Mouse (Mus musculus): ENCODE measurements around the gene Olfr655. TPM values are rescaled to one million over a fixed set of nuclear protein-coding genes. Genes with fewer than 3 reads are reported as not detected.

Olfr655 gene
- polyA plus RNA-seq, 1 experiment from 2014 or later, result not detected

- Histone ChIP-seq H3K4me3 (no peak overlapping the region), H3K9me3 (no peaks in the 10 kb centered on the region), H3K27me3 (no peaks in the 10 kb centered on the region), H3K27ac (replicated peaks) (no peak overlapping the region), H3K4me2 (replicated peaks) (no peak overlapping the region), H3K9ac (replicated peaks) (no peak overlapping the region), H3K4me1 (no peaks in the 10 kb centered on the region), H3K36me3 (no peaks in the 10 kb centered on the region)
- 66% methylated on average over 1 of the region's 1 CpGs for WGBS
- ATAC-seq (ENCODE audit: low FRiP score, low read depth), result no peak
These were observed 48.9 kb downstream of the Olfr655 start for GRCm38 (mm10) chr7:104552700-104553099.

- Histone ChIP-seq H3K4me2 (replicated peaks) (no peak within 1 kb of the TSS), H3K27me3 (no peaks in the 10 kb centered on the region), H3K9me3 (no peaks in the 10 kb centered on the region), H3K36me3 (no peaks in the 10 kb centered on the region), H3K27ac (replicated peaks) (no peak within 1 kb of the TSS), H3K4me1 (no peaks in the 10 kb centered on the region), H3K4me3 (no peak within 1 kb of the TSS), H3K9ac (replicated peaks) (no peak within 1 kb of the TSS)
- WGBS, result 86% methylated on average over 5 of the region's 5 CpGs
- ATAC-seq (ENCODE audit: low FRiP score, low read depth), result no peak
These were observed 51.7 kb downstream of the Olfr655 start, which contains the start of gene Olfr651 for GRCm38 (mm10) chr7:104549833-104550232. Olfr651 (plus strand) TSS chr7:104550133.

Other genes starting within 250 kb of the Olfr655 start
- gene Trim12c, start 248.4 kb downstream of the Olfr655 start, polyA plus RNA-seq (2016; fragmentation: Nextera tagmentation; extraction: Ambion mirVana), result 0.94 and 1.1 TPM in 2 replicates
- not detected in 2 replicates for gene Trim30b, start 231.9 kb downstream of the Olfr655 start, polyA plus RNA-seq (2016; fragmentation: Nextera tagmentation; extraction: Ambion mirVana)
- gene Trim30c, start 200.9 kb downstream of the Olfr655 start, polyA plus RNA-seq (2016; fragmentation: Nextera tagmentation; extraction: Ambion mirVana), result 0.13 TPM in 1 of 2 replicates, not detected in the other
- 0.56 and 0.94 TPM in 2 replicates for gene Trim30a, start 136.6 kb downstream of the Olfr655 start, polyA plus RNA-seq (2016; fragmentation: Nextera tagmentation; extraction: Ambion mirVana)
- 0.30 and 0.42 TPM in 2 replicates for gene Trim30d, start 93.9 kb downstream of the Olfr655 start, polyA plus RNA-seq (2016; fragmentation: Nextera tagmentation; extraction: Ambion mirVana)
- gene Olfr651, start 51.6 kb downstream of the Olfr655 start, polyA plus RNA-seq (2016; fragmentation: Nextera tagmentation; extraction: Ambion mirVana), result not detected in 2 replicates
- not detected in 2 replicates for gene Olfr652, start 40.9 kb downstream of the Olfr655 start, polyA plus RNA-seq (2016; fragmentation: Nextera tagmentation; extraction: Ambion mirVana)
- gene Olfr653, start 24.5 kb downstream of the Olfr655 start, polyA plus RNA-seq (2016; fragmentation: Nextera tagmentation; extraction: Ambion mirVana), result 0.17 TPM in 1 of 2 replicates, not detected in the other
- gene Olfr654, start 14.8 kb downstream of the Olfr655 start, polyA plus RNA-seq (2016; fragmentation: Nextera tagmentation; extraction: Ambion mirVana), result not detected in 2 replicates
- not detected in 2 replicates for gene Olfr656, start 12.2 kb upstream of the Olfr655 start, polyA plus RNA-seq (2016; fragmentation: Nextera tagmentation; extraction: Ambion mirVana)
- gene Olfr657, start 23.0 kb upstream of the Olfr655 start, polyA plus RNA-seq (2016; fragmentation: Nextera tagmentation; extraction: Ambion mirVana), result not detected in 2 replicates
- not detected in 2 replicates for gene Olfr658, start 45.5 kb upstream of the Olfr655 start, polyA plus RNA-seq (2016; fragmentation: Nextera tagmentation; extraction: Ambion mirVana)
- not detected in 2 replicates for gene Olfr659, start 65.0 kb upstream of the Olfr655 start, polyA plus RNA-seq (2016; fragmentation: Nextera tagmentation; extraction: Ambion mirVana)
- gene Olfr661, start 84.7 kb upstream of the Olfr655 start, polyA plus RNA-seq (2016; fragmentation: Nextera tagmentation; extraction: Ambion mirVana), result not detected in 2 replicates
- gene Usp17le, start 175.7 kb upstream of the Olfr655 start, polyA plus RNA-seq (2016; fragmentation: Nextera tagmentation; extraction: Ambion mirVana), result not detected in 2 replicates
- not detected in 2 replicates for gene Usp17lb, start 240.8 kb upstream of the Olfr655 start, polyA plus RNA-seq (2016; fragmentation: Nextera tagmentation; extraction: Ambion mirVana)